Mouse (Mus musculus): ENCODE measurements at regions not wholly inside any gene's neighbourhood (a gene's known extent, or its start where the extent isn't known, plus 50 kb on each side); places are given as distances from the start of the nearest gene placed in this dataset.

- 45% methylated on average over 2 of the region's 2 CpGs for WGBS
- H3K36me3 ChIP-seq (ENCODE audit: control insufficient read depth, insufficient read depth, low read length), result no peaks in the 10 kb centered on the region
- H3K9ac ChIP-seq (ENCODE audit: low read length), result no peak overlapping the region
- H3K27ac ChIP-seq (replicated peaks), result no peak overlapping the region
- TF ChIP-seq CTCF (IDR thresholded peaks at IDR 0.05; ENCODE audit: low read depth) (no peak), EP300 (optimal IDR thresholded peaks at IDR 0.05) (no peak)
- no peaks in the 10 kb centered on the region for H3K27me3 ChIP-seq (ENCODE audit: control insufficient read depth, insufficient read depth, low read length)
- ATAC-seq (ENCODE audit: low FRiP score, low TSS enrichment) (no peak), DNase-seq (ENCODE audit: low spot score) (no peak)
- H3K4me3 ChIP-seq (ENCODE audit: low read depth, low read length), result no peak overlapping the region
- no peaks in the 10 kb centered on the region for H3K4me1 ChIP-seq (replicated peaks; ENCODE audit: control insufficient read depth, insufficient read depth)
- H3K9me3 ChIP-seq (ENCODE audit: control insufficient read depth, low read length), result no peaks in the 10 kb centered on the region
- no peak overlapping the region for H3K4me2 ChIP-seq (replicated peaks; ENCODE audit: low read depth)
Measured at GRCm38 (mm10) chr8:97477098-97477457, 1588.7 kb upstream of the Got2 start.

- H3K27ac ChIP-seq (replicated peaks), result no peak overlapping the region
- no peaks in the 10 kb centered on the region for H3K4me1 ChIP-seq (replicated peaks; ENCODE audit: control insufficient read depth, insufficient read depth)
- 81% methylated on average over 7 of the region's 7 CpGs for WGBS
- no peak for TF ChIP-seq EP300 (optimal IDR thresholded peaks at IDR 0.05)
- TF ChIP-seq CTCF (IDR thresholded peaks at IDR 0.05; ENCODE audit: low read depth), result no peak
- no peak overlapping the region for H3K4me3 ChIP-seq (ENCODE audit: low read depth, low read length)
- H3K4me2 ChIP-seq (replicated peaks; ENCODE audit: low read depth), result no peak overlapping the region
- H3K27me3 ChIP-seq (ENCODE audit: control insufficient read depth, insufficient read depth, low read length), result no peaks in the 10 kb centered on the region
- DNase-seq (ENCODE audit: low spot score), result no peak
- ATAC-seq (ENCODE audit: low FRiP score, low TSS enrichment), result no peak
- no peak overlapping the region for H3K9ac ChIP-seq (ENCODE audit: low read length)
- no peaks in the 10 kb centered on the region for H3K9me3 ChIP-seq (ENCODE audit: control insufficient read depth, low read length)
- no peaks in the 10 kb centered on the region for H3K36me3 ChIP-seq (ENCODE audit: control insufficient read depth, insufficient read depth, low read length)
Measured at GRCm38 (mm10) chr8:97476430-97477097, 1588.2 kb upstream of the Got2 start.

GRCm38 (mm10) chr8:97473326-97473725 is 1585.0 kb upstream of the Got2 start:
- ATAC-seq (ENCODE audit: low FRiP score, low TSS enrichment) (no peak), DNase-seq (ENCODE audit: low spot score) (no peak)
- no peak overlapping the region for H3K4me2 ChIP-seq (replicated peaks; ENCODE audit: low read depth)
- no peak overlapping the region for H3K9ac ChIP-seq (ENCODE audit: low read length)
- H3K27ac ChIP-seq (replicated peaks), result no peak overlapping the region
- no peak overlapping the region for H3K4me3 ChIP-seq (ENCODE audit: low read depth, low read length)
- no peaks in the 10 kb centered on the region for H3K4me1 ChIP-seq (replicated peaks; ENCODE audit: control insufficient read depth, insufficient read depth)
- H3K9me3 ChIP-seq (ENCODE audit: control insufficient read depth, low read length), result no peaks in the 10 kb centered on the region
- no peaks in the 10 kb centered on the region for H3K27me3 ChIP-seq (ENCODE audit: control insufficient read depth, insufficient read depth, low read length)
- TF ChIP-seq EP300 (optimal IDR thresholded peaks at IDR 0.05), result no peak
- no peak for TF ChIP-seq CTCF (IDR thresholded peaks at IDR 0.05; ENCODE audit: low read depth)
- WGBS, result 62% methylated on average over 3 of the region's 3 CpGs
- H3K36me3 ChIP-seq (ENCODE audit: control insufficient read depth, insufficient read depth, low read length), result no peaks in the 10 kb centered on the region

- no peak overlapping the region for H3K4me3 ChIP-seq (ENCODE audit: low read depth, low read length)
- H3K4me2 ChIP-seq (replicated peaks; ENCODE audit: low read depth), result no peak overlapping the region
- no peaks in the 10 kb centered on the region for H3K9me3 ChIP-seq (ENCODE audit: control insufficient read depth, low read length)
- TF ChIP-seq CTCF (IDR thresholded peaks at IDR 0.05; ENCODE audit: low read depth) (no peak), EP300 (optimal IDR thresholded peaks at IDR 0.05) (no peak)
- ATAC-seq (ENCODE audit: low FRiP score, low TSS enrichment), result no peak
- H3K4me1 ChIP-seq (replicated peaks; ENCODE audit: control insufficient read depth, insufficient read depth), result no peaks in the 10 kb centered on the region
- no peak overlapping the region for H3K27ac ChIP-seq (replicated peaks)
- H3K9ac ChIP-seq (ENCODE audit: low read length), result no peak overlapping the region
- H3K27me3 ChIP-seq (ENCODE audit: control insufficient read depth, insufficient read depth, low read length), result no peaks in the 10 kb centered on the region
- no peak for DNase-seq (ENCODE audit: low spot score)
- no peaks in the 10 kb centered on the region for H3K36me3 ChIP-seq (ENCODE audit: control insufficient read depth, insufficient read depth, low read length)
Measured at GRCm38 (mm10) chr8:97461478-97461877, 1573.1 kb upstream of the Got2 start.

- Histone ChIP-seq H3K36me3 (ENCODE audit: control insufficient read depth, insufficient read depth, low read length) (no peaks in the 10 kb centered on the region), H3K27ac (replicated peaks) (no peak overlapping the region), H3K9me3 (ENCODE audit: control insufficient read depth, low read length) (no peaks in the 10 kb centered on the region), H3K4me2 (replicated peaks; ENCODE audit: low read depth) (no peak overlapping the region), H3K27me3 (ENCODE audit: control insufficient read depth, insufficient read depth, low read length) (no peaks in the 10 kb centered on the region), H3K9ac (ENCODE audit: low read length) (no peak overlapping the region), H3K4me1 (replicated peaks; ENCODE audit: control insufficient read depth, insufficient read depth) (no peaks in the 10 kb centered on the region), H3K4me3 (ENCODE audit: low read depth, low read length) (no peak overlapping the region)
- 83% methylated on average over 8 of the region's 8 CpGs for WGBS
- DNase-seq (ENCODE audit: low spot score) (no peak), ATAC-seq (ENCODE audit: low FRiP score, low TSS enrichment) (no peak)
- TF ChIP-seq CTCF (IDR thresholded peaks at IDR 0.05; ENCODE audit: low read depth), result no peak
Measured at GRCm38 (mm10) chr8:97447696-97448095, 1559.3 kb upstream of the Got2 start.

- H3K27ac ChIP-seq (replicated peaks), result no peak overlapping the region
Measured at GRCm38 (mm10) chr8:97441483-97441882, 1553.1 kb upstream of the Got2 start.

More at GRCm38 (mm10) chr8:97441483-97441882, 1553.1 kb upstream of the Got2 start:
- Histone ChIP-seq H3K9me3 (ENCODE audit: control insufficient read depth, low read length) (no peaks in the 10 kb centered on the region), H3K9ac (ENCODE audit: low read length) (no peak overlapping the region), H3K4me3 (ENCODE audit: low read depth, low read length) (no peak overlapping the region), H3K27me3 (ENCODE audit: control insufficient read depth, insufficient read depth, low read length) (no peaks in the 10 kb centered on the region), H3K4me1 (replicated peaks; ENCODE audit: control insufficient read depth, insufficient read depth) (no peaks in the 10 kb centered on the region), H3K36me3 (ENCODE audit: control insufficient read depth, insufficient read depth, low read length) (no peaks in the 10 kb centered on the region), H3K4me2 (replicated peaks; ENCODE audit: low read depth) (no peak overlapping the region)
- ATAC-seq (ENCODE audit: low FRiP score, low TSS enrichment), result no peak
- no peak for TF ChIP-seq CTCF (IDR thresholded peaks at IDR 0.05; ENCODE audit: low read depth)
- TF ChIP-seq EP300 (optimal IDR thresholded peaks at IDR 0.05), result no peak
- no peak for DNase-seq (ENCODE audit: low spot score)
- 25% methylated on average over 1 of the region's 1 CpGs for WGBS
